Mouse (Mus musculus): ENCODE measurements around the gene St6galnac5.

Gene St6galnac5

GRCm38 (mm10) chr3:152883556-152883955, 98.5 kb downstream of the St6galnac5 start:
- H3K9me3 ChIP-seq (ENCODE audit: low read length) = no peaks in the 10 kb centered on the region
- TF ChIP-seq CTCF (conservative IDR thresholded peaks at IDR 0.05; ENCODE audit: low read length) (no peak), POU5F1 (IDR thresholded peaks at IDR 0.05; ENCODE audit: borderline replicate concordance, low read length) (no peak), NANOG (IDR thresholded peaks at IDR 0.05; ENCODE audit: borderline replicate concordance, low read length) (no peak)
- H3K36me3 ChIP-seq (ENCODE audit: insufficient read depth, low read length) = no peaks in the 10 kb centered on the region
- no peaks in the 10 kb centered on the region for H3K4me1 ChIP-seq (replicated peaks; ENCODE audit: low read depth, low read length)
- H3K4me3 ChIP-seq (replicated peaks; ENCODE audit: low read length) = no peak overlapping the region
- no peaks in the 10 kb centered on the region for H3K27me3 ChIP-seq (ENCODE audit: insufficient read depth, low read length)

GRCm38 (mm10) chr3:152881706-152882105, 100.3 kb downstream of the St6galnac5 start:
- H3K36me3 ChIP-seq (ENCODE audit: insufficient read depth, low read length) = no peaks in the 10 kb centered on the region
- H3K4me3 ChIP-seq (replicated peaks; ENCODE audit: low read length) = no peak overlapping the region
- H3K27me3 ChIP-seq (ENCODE audit: insufficient read depth, low read length) = no peaks in the 10 kb centered on the region
- H3K4me1 ChIP-seq (replicated peaks; ENCODE audit: low read depth, low read length) = no peaks in the 10 kb centered on the region
- no peak for TF ChIP-seq CTCF (conservative IDR thresholded peaks at IDR 0.05; ENCODE audit: low read length)
- no peak for TF ChIP-seq POU5F1 (IDR thresholded peaks at IDR 0.05; ENCODE audit: borderline replicate concordance, low read length)
- TF ChIP-seq NANOG (IDR thresholded peaks at IDR 0.05; ENCODE audit: borderline replicate concordance, low read length) = no peak
- H3K9me3 ChIP-seq (ENCODE audit: low read length) = no peaks in the 10 kb centered on the region

GRCm38 (mm10) chr3:152880121-152880835, 101.8 kb downstream of the St6galnac5 start:
- Histone ChIP-seq H3K4me1 (replicated peaks; ENCODE audit: low read depth, low read length) (no peaks in the 10 kb centered on the region), H3K27me3 (ENCODE audit: insufficient read depth, low read length) (no peaks in the 10 kb centered on the region), H3K36me3 (ENCODE audit: insufficient read depth, low read length) (no peaks in the 10 kb centered on the region), H3K9me3 (ENCODE audit: low read length) (no peaks in the 10 kb centered on the region), H3K4me3 (replicated peaks; ENCODE audit: low read length) (no peak overlapping the region)
- no peak for TF ChIP-seq CTCF (conservative IDR thresholded peaks at IDR 0.05; ENCODE audit: low read length)
- TF ChIP-seq POU5F1 (IDR thresholded peaks at IDR 0.05; ENCODE audit: borderline replicate concordance, low read length) = no peak
- TF ChIP-seq NANOG (IDR thresholded peaks at IDR 0.05; ENCODE audit: borderline replicate concordance, low read length) = no peak

- TF ChIP-seq POU5F1 (IDR thresholded peaks at IDR 0.05; ENCODE audit: borderline replicate concordance, low read length) = no peak
- no peak for TF ChIP-seq NANOG (IDR thresholded peaks at IDR 0.05; ENCODE audit: borderline replicate concordance, low read length)
- TF ChIP-seq CTCF (conservative IDR thresholded peaks at IDR 0.05; ENCODE audit: low read length) = peak; percentile 59
Observed at GRCm38 (mm10) chr3:152875723-152876290, 106.2 kb downstream of the St6galnac5 start.

GRCm38 (mm10) chr3:152874431-152875355, 107.4 kb downstream of the St6galnac5 start:
- Histone ChIP-seq H3K4me1 (replicated peaks; ENCODE audit: low read depth, low read length) (no peaks in the 10 kb centered on the region), H3K9me3 (ENCODE audit: low read length) (no peaks in the 10 kb centered on the region), H3K4me3 (replicated peaks; ENCODE audit: low read length) (no peak overlapping the region), H3K36me3 (ENCODE audit: insufficient read depth, low read length) (no peaks in the 10 kb centered on the region), H3K27me3 (ENCODE audit: insufficient read depth, low read length) (no peaks in the 10 kb centered on the region)
- TF ChIP-seq NANOG (IDR thresholded peaks at IDR 0.05; ENCODE audit: borderline replicate concordance, low read length) = no peak
- no peak for TF ChIP-seq CTCF (conservative IDR thresholded peaks at IDR 0.05; ENCODE audit: low read length)
- TF ChIP-seq POU5F1 (IDR thresholded peaks at IDR 0.05; ENCODE audit: borderline replicate concordance, low read length) = no peak

More at GRCm38 (mm10) chr3:152875723-152876290, 106.2 kb downstream of the St6galnac5 start:
- Histone ChIP-seq H3K27me3 (ENCODE audit: insufficient read depth, low read length) (no peaks in the 10 kb centered on the region), H3K9me3 (ENCODE audit: low read length) (no peaks in the 10 kb centered on the region), H3K36me3 (ENCODE audit: insufficient read depth, low read length) (no peaks in the 10 kb centered on the region), H3K4me1 (replicated peaks; ENCODE audit: low read depth, low read length) (no peaks in the 10 kb centered on the region), H3K4me3 (replicated peaks; ENCODE audit: low read length) (no peak overlapping the region)

GRCm38 (mm10) chr3:152872596-152872995, 109.5 kb downstream of the St6galnac5 start:
- TF ChIP-seq CTCF (conservative IDR thresholded peaks at IDR 0.05; ENCODE audit: low read length) (no peak), POU5F1 (IDR thresholded peaks at IDR 0.05; ENCODE audit: borderline replicate concordance, low read length) (no peak), NANOG (IDR thresholded peaks at IDR 0.05; ENCODE audit: borderline replicate concordance, low read length) (no peak)
- H3K36me3 ChIP-seq (ENCODE audit: insufficient read depth, low read length) = no peaks in the 10 kb centered on the region

GRCm38 (mm10) chr3:152872054-152872453, 110.0 kb downstream of the St6galnac5 start:
- H3K4me3 ChIP-seq (replicated peaks; ENCODE audit: low read length) = no peak overlapping the region
- H3K4me1 ChIP-seq (replicated peaks; ENCODE audit: low read depth, low read length) = no peaks in the 10 kb centered on the region
- no peaks in the 10 kb centered on the region for H3K27me3 ChIP-seq (ENCODE audit: insufficient read depth, low read length)
- TF ChIP-seq NANOG (IDR thresholded peaks at IDR 0.05; ENCODE audit: borderline replicate concordance, low read length) (no peak), POU5F1 (IDR thresholded peaks at IDR 0.05; ENCODE audit: borderline replicate concordance, low read length) (no peak), CTCF (conservative IDR thresholded peaks at IDR 0.05; ENCODE audit: low read length) (no peak)
- no peaks in the 10 kb centered on the region for H3K9me3 ChIP-seq (ENCODE audit: low read length)
- no peaks in the 10 kb centered on the region for H3K36me3 ChIP-seq (ENCODE audit: insufficient read depth, low read length)

More at GRCm38 (mm10) chr3:152872596-152872995, 109.5 kb downstream of the St6galnac5 start:
- Histone ChIP-seq H3K4me3 (replicated peaks; ENCODE audit: low read length) (no peak overlapping the region), H3K9me3 (ENCODE audit: low read length) (no peaks in the 10 kb centered on the region), H3K27me3 (ENCODE audit: insufficient read depth, low read length) (no peaks in the 10 kb centered on the region), H3K4me1 (replicated peaks; ENCODE audit: low read depth, low read length) (no peaks in the 10 kb centered on the region)

All from E14TG2a.4 (cell line).